12 mouse cellular contexts compared by ENCODE assay signal in genomic region chr14:30275572-30275971, GRCm38 (mm10).
"Had no signal": no experiment of that assay in that cellular context is flagged by ENCODE, and none has a peak within 500 bp of the region (broad histone marks: within the 10 kb centered on the region; RNA-seq: fewer than 3 reads in every experiment).

No protein-coding gene starts in this region.

- H3K27ac ChIP-seq: left cerebral cortex, adult 2 months; liver, embryonic 13.5 days had no signal

- DNase-seq: kidney, adult 18-20 months; kidney, adult 9 months; kidney, postnatal 14 days; kidney, postnatal 4 days; layer of hippocampus, postnatal 36 days; liver, embryonic 13.5 days; lung, adult 2 months; lung, postnatal 14 days; lung, postnatal 4 days; midbrain, embryonic 14.5 days; thymus, postnatal 25 days had no signal

- H3K4me1 ChIP-seq: liver, embryonic 13.5 days had no signal

- H3K4me3 ChIP-seq: left cerebral cortex, adult 2 months; liver, embryonic 13.5 days had no signal
